Mouse (Mus musculus): ENCODE results near the gene Ttpal. TPM values are rescaled to one million over a fixed set of nuclear protein-coding genes. Genes with fewer than 3 reads are reported as not detected.

Ttpal gene
- polyA plus RNA-seq, 1 experiment, result 57.9 TPM

- 33% methylated on average over 5 of the region's 5 CpGs for WGBS
- no peak for DNase-seq (ENCODE audit: low read depth in 1 of 2, low spot score in 2 of 2)
- TF ChIP-seq POLR2A (IDR thresholded peaks at IDR 0.05; ENCODE audit: low read depth, low read length) (no peak), CTCF (IDR thresholded peaks at IDR 0.05; ENCODE audit: extremely low read depth, insufficient read depth, insufficient read length, insufficient replicate concordance) (no peak)
- Histone ChIP-seq H3K27ac (ENCODE audit: insufficient read depth, low read length) (peak overlapping the region; percentile 13), H3K4me1 (ENCODE audit: control insufficient read depth, insufficient read depth, insufficient read length) (peaks cover 19% of the 10 kb centered on the region), H3K27me3 (ENCODE audit: control insufficient read depth, insufficient read depth, low read length) (no peaks in the 10 kb centered on the region), H3K36me3 (ENCODE audit: control insufficient read depth, insufficient read depth, low read length) (peaks cover 49% of the 10 kb centered on the region), H3K4me3 (ENCODE audit: extremely low read depth, insufficient read depth, insufficient read length) (no peak overlapping the region)
Measured at GRCm38 (mm10) chr2:163637655-163638266, 35.6 kb downstream of the Ttpal start.

GRCm38 (mm10) chr2:163640493-163640892, 38.4 kb downstream of the Ttpal start:
- Histone ChIP-seq H3K27me3 (ENCODE audit: control insufficient read depth, insufficient read depth, low read length) (no peaks in the 10 kb centered on the region), H3K27ac (ENCODE audit: insufficient read depth, low read length) (peak overlapping the region; percentile 91), H3K4me3 (ENCODE audit: extremely low read depth, insufficient read depth, insufficient read length) (peak overlapping the region; percentile 16), H3K4me1 (ENCODE audit: control insufficient read depth, insufficient read depth, insufficient read length) (peaks cover 19% of the 10 kb centered on the region), H3K36me3 (ENCODE audit: control insufficient read depth, insufficient read depth, low read length) (peaks cover 42% of the 10 kb centered on the region)
- DNase-seq (ENCODE audit: low read depth in 1 of 2, low spot score in 2 of 2), result no peak
- 31% methylated on average over 3 of the region's 3 CpGs for WGBS
- TF ChIP-seq CTCF (IDR thresholded peaks at IDR 0.05; ENCODE audit: extremely low read depth, insufficient read depth, insufficient read length, insufficient replicate concordance), result no peak
- TF ChIP-seq POLR2A (IDR thresholded peaks at IDR 0.05; ENCODE audit: low read depth, low read length), result no peak

GRCm38 (mm10) chr2:163641681-163642080, 39.6 kb downstream of the Ttpal start:
- H3K4me3 ChIP-seq (ENCODE audit: extremely low read depth, insufficient read depth, insufficient read length), result peak overlapping the region; percentile 24; the same call in 1 of the 2 replicates
- DNase-seq (ENCODE audit: low read depth in 1 of 2, low spot score in 2 of 2), result no peak
- peaks cover 20% of the 10 kb centered on the region for H3K4me1 ChIP-seq (ENCODE audit: control insufficient read depth, insufficient read depth, insufficient read length)
- no peaks in the 10 kb centered on the region for H3K27me3 ChIP-seq (ENCODE audit: control insufficient read depth, insufficient read depth, low read length)
- H3K27ac ChIP-seq (ENCODE audit: insufficient read depth, low read length), result peak overlapping the region; percentile 91
- WGBS, result 23% methylated on average over 3 of the region's 3 CpGs
- TF ChIP-seq POLR2A (IDR thresholded peaks at IDR 0.05; ENCODE audit: low read depth, low read length) (no peak), CTCF (IDR thresholded peaks at IDR 0.05; ENCODE audit: extremely low read depth, insufficient read depth, insufficient read length, insufficient replicate concordance) (no peak)
- H3K36me3 ChIP-seq (ENCODE audit: control insufficient read depth, insufficient read depth, low read length), result peaks cover 35% of the 10 kb centered on the region

GRCm38 (mm10) chr2:163642685-163643575, 40.8 kb downstream of the Ttpal start:
- 4% methylated on average over 30 of the region's 30 CpGs for WGBS
- H3K36me3 ChIP-seq (ENCODE audit: control insufficient read depth, insufficient read depth, low read length), result peaks cover 27% of the 10 kb centered on the region

GRCm38 (mm10) chr2:163643576-163643971, 41.5 kb downstream of the Ttpal start:
- H3K36me3 ChIP-seq (ENCODE audit: control insufficient read depth, insufficient read depth, low read length), result peaks cover 24% of the 10 kb centered on the region
- no peak for DNase-seq (ENCODE audit: low read depth in 1 of 2, low spot score in 2 of 2)
- H3K4me1 ChIP-seq (ENCODE audit: control insufficient read depth, insufficient read depth, insufficient read length), result peaks cover 16% of the 10 kb centered on the region
- WGBS, result 1% methylated on average over 2 of the region's 2 CpGs
- no peaks in the 10 kb centered on the region for H3K27me3 ChIP-seq (ENCODE audit: control insufficient read depth, insufficient read depth, low read length)
- TF ChIP-seq CTCF (IDR thresholded peaks at IDR 0.05; ENCODE audit: extremely low read depth, insufficient read depth, insufficient read length, insufficient replicate concordance) (no peak), POLR2A (IDR thresholded peaks at IDR 0.05; ENCODE audit: low read depth, low read length) (no peak; the same call in 1 of the 2 replicates)
- peak overlapping the region; percentile 94 for H3K4me3 ChIP-seq (ENCODE audit: extremely low read depth, insufficient read depth, insufficient read length)
- peak overlapping the region; percentile 100 for H3K27ac ChIP-seq (ENCODE audit: insufficient read depth, low read length)

More at GRCm38 (mm10) chr2:163642685-163643575, 40.8 kb downstream of the Ttpal start:
- Histone ChIP-seq H3K27me3 (ENCODE audit: control insufficient read depth, insufficient read depth, low read length) (no peaks in the 10 kb centered on the region), H3K4me3 (ENCODE audit: extremely low read depth, insufficient read depth, insufficient read length) (peak overlapping the region; percentile 94), H3K4me1 (ENCODE audit: control insufficient read depth, insufficient read depth, insufficient read length) (peaks cover 18% of the 10 kb centered on the region), H3K27ac (ENCODE audit: insufficient read depth, low read length) (peak overlapping the region; percentile 100)
- TF ChIP-seq POLR2A (IDR thresholded peaks at IDR 0.05; ENCODE audit: low read depth, low read length) (peak; percentile 84), CTCF (IDR thresholded peaks at IDR 0.05; ENCODE audit: extremely low read depth, insufficient read depth, insufficient read length, insufficient replicate concordance) (no peak)
- peak; percentile 78 to 92 for DNase-seq (ENCODE audit: low read depth in 1 of 2, low spot score in 2 of 2)

- DNase-seq (ENCODE audit: low read depth in 1 of 2, low spot score in 2 of 2), result no peak
- Histone ChIP-seq H3K27me3 (ENCODE audit: control insufficient read depth, insufficient read depth, low read length) (no peaks in the 10 kb centered on the region), H3K36me3 (ENCODE audit: control insufficient read depth, insufficient read depth, low read length) (peaks cover 20% of the 10 kb centered on the region), H3K4me3 (ENCODE audit: extremely low read depth, insufficient read depth, insufficient read length) (peak overlapping the region; percentile 94), H3K4me1 (ENCODE audit: control insufficient read depth, insufficient read depth, insufficient read length) (peaks cover 13% of the 10 kb centered on the region), H3K27ac (ENCODE audit: insufficient read depth, low read length) (peak overlapping the region; percentile 100)
- no peak for TF ChIP-seq POLR2A (IDR thresholded peaks at IDR 0.05; ENCODE audit: low read depth, low read length)
- no peak for TF ChIP-seq CTCF (IDR thresholded peaks at IDR 0.05; ENCODE audit: extremely low read depth, insufficient read depth, insufficient read length, insufficient replicate concordance)
- 1% methylated on average over 4 of the region's 4 CpGs for WGBS
Measured at GRCm38 (mm10) chr2:163644047-163644446, 41.9 kb downstream of the Ttpal start.

All from spleen, adult 2 months (tissue).